Mouse (Mus musculus) heart, embryonic 14.5 days (tissue): ENCODE measurements around the gene Arf3. TPM values are rescaled to one million over a fixed set of nuclear protein-coding genes. Genes with fewer than 3 reads are reported as not detected.

Source experiments
- ATAC-seq: fragments of 200-750 bp; cut with Nextera tagmentation; 2 replicates; pipeline ENCODE4 v1.8.0; 2017; ENCODE audit warnings: low read depth, moderate TSS enrichment; ENCODE audit not compliant: insufficient number of reproducible peaks, insufficient read depth, low FRiP score
- H3K27ac ChIP-seq, 2 experiments: fragments of 200-500 bp in 1 of 2; fragments of 300-500 bp in 1 of 2; sonication (generic) in 1 of 2; replicated peaks in 1 of 2; 2 replicates each; pipeline ENCODE4 v1.5.1; 2012 to 2014; ENCODE audit warnings: low read depth in 2 of 2, low read length in 2 of 2, control low read depth in 1 of 2, mild to moderate bottlenecking in 1 of 2, mixed read lengths in 1 of 2; ENCODE audit not compliant: control insufficient read depth in 1 of 2, insufficient read depth in 1 of 2
- H3K27me3 ChIP-seq: fragments of 300-500 bp; sonication (generic); 2 replicates; pipeline ENCODE4 v1.6.1; 2014; ENCODE audit warnings: mild to moderate bottlenecking, low read length, control low read depth; ENCODE audit not compliant: control insufficient read depth, insufficient read depth
- H3K36me3 ChIP-seq: fragments of 300-500 bp; sonication (generic); 2 replicates; pipeline ENCODE4 v1.6.1; 2014; ENCODE audit warnings: mild to moderate bottlenecking, control low read depth, low read length, mixed read lengths; ENCODE audit not compliant: control insufficient read depth, insufficient read depth
- H3K4me1 ChIP-seq, 2 experiments: fragments of 200-500 bp in 1 of 2; fragments of 300-500 bp in 1 of 2; sonication (generic) in 1 of 2; 2 replicates each; pipeline ENCODE4 v1.6.1; 2012 to 2014; ENCODE audit warnings: low read length in 2 of 2, control low read depth in 1 of 2, mixed read lengths in 1 of 2; ENCODE audit not compliant: control insufficient read depth in 2 of 2, insufficient read depth in 2 of 2
- H3K4me2 ChIP-seq: fragments of 300-500 bp; sonication (generic); 2 replicates; pipeline ENCODE4 v1.6.1; 2014; ENCODE audit warnings: mild to moderate bottlenecking, low read length
- H3K4me3 ChIP-seq, 2 experiments: fragments of 200-500 bp in 1 of 2; fragments of 300-500 bp in 1 of 2; sonication (generic) in 1 of 2; 2 replicates each; pipeline ENCODE4 v1.5.1; 2012 to 2014; ENCODE audit warnings: low read length in 2 of 2, mild to moderate bottlenecking in 2 of 2, control low read depth in 1 of 2, low read depth in 1 of 2, moderate library complexity in 1 of 2; ENCODE audit not compliant: control insufficient read depth in 1 of 2, insufficient read depth in 1 of 2
- H3K9ac ChIP-seq: fragments of 300-500 bp; sonication (generic); 2 replicates; pipeline ENCODE4 v1.6.1; 2014; ENCODE audit warnings: mild to moderate bottlenecking, low read length
- H3K9me3 ChIP-seq: fragments of 300-500 bp; sonication (generic); 2 replicates; pipeline ENCODE4 v1.6.1; 2016; ENCODE audit warnings: low read length, control low read depth; ENCODE audit not compliant: control insufficient read depth
- WGBS: fragments of 180-500 bp; shearing (Covaris S2); extraction: QIAGEN DNeasy Blood & Tissue Kit; methylation state at CpG from one replicate; pipeline ENCODE4 v1.1.7; 2014; 5-methylcytosine and 5-hydroxymethylcytosine counted together
- polyA plus RNA-seq: library from polyadenylated mRNA; unstranded; fragments of >200 nt; fragmentation: Nextera tagmentation; extraction: Ambion mirVana; gene quantifications from 2 replicates; pipeline ENCODE4 v1.2.1, GENCODE M21; 2014

The Arf3 gene
- polyA plus RNA-seq, 1 experiment from 2014 or later: 31.9 TPM

GRCm38 (mm10) chr15:98806071-98806808, 43.2 kb upstream of the Arf3 start:
- WGBS: 13% methylated on average over 30 of the region's 30 CpGs
- H3K36me3 ChIP-seq: peaks cover 8% of the 10 kb centered on the region
- peaks cover 81% of the 10 kb centered on the region for H3K27me3 ChIP-seq
- no peaks in the 10 kb centered on the region for H3K9me3 ChIP-seq
- peak overlapping the region; percentile 38; the same call in 1 of the 2 replicates for H3K9ac ChIP-seq
- H3K4me1 ChIP-seq: peaks cover 34 to 58% of the 10 kb centered on the region in 2 experiments
- ATAC-seq: 0 out of 2 replicates have a peak, but pooled peaks have one; percentile 15
- peak overlapping the region; percentile 95 for H3K4me2 ChIP-seq
- peak overlapping the region in 1 of 2 experiments; percentile 55; a peak in 2 of 4 replicates for H3K4me3 ChIP-seq
- H3K27ac ChIP-seq: no peak overlapping the region

GRCm38 (mm10) chr15:98805324-98806040, 42.5 kb upstream of the Arf3 start:
- H3K9ac ChIP-seq: peak overlapping the region; percentile 69
- H3K27ac ChIP-seq: no peak overlapping the region
- ATAC-seq: no peak
- under 1% methylated on average over 64 of the region's 64 CpGs for WGBS
- H3K27me3 ChIP-seq: peaks cover 89% of the 10 kb centered on the region
- H3K4me1 ChIP-seq: peaks cover 34 to 58% of the 10 kb centered on the region in 2 experiments
- no peaks in the 10 kb centered on the region; the same call in 1 of the 2 replicates for H3K36me3 ChIP-seq
- no peaks in the 10 kb centered on the region for H3K9me3 ChIP-seq
- peak overlapping the region; percentile 95 for H3K4me2 ChIP-seq
- H3K4me3 ChIP-seq: peak overlapping the region; percentile 37 to 55

- peaks cover 27 to 50% of the 10 kb centered on the region in 2 experiments for H3K4me1 ChIP-seq
- ATAC-seq: no peak
Observed at GRCm38 (mm10) chr15:98804054-98804453, 41.0 kb upstream of the Arf3 start.

GRCm38 (mm10) chr15:98802926-98803325, 39.9 kb upstream of the Arf3 start:
- no peak for ATAC-seq
- Histone ChIP-seq H3K36me3 (no peaks in the 10 kb centered on the region), H3K4me2 (no peak overlapping the region), H3K9ac (no peak overlapping the region), H3K4me3 (no peak overlapping the region), H3K27me3 (peaks cover 99% of the 10 kb centered on the region), H3K4me1 (peaks cover 17 to 39% of the 10 kb centered on the region in 2 experiments), H3K9me3 (no peaks in the 10 kb centered on the region), H3K27ac (no peak overlapping the region)
- WGBS: 8% methylated on average over 8 of the region's 8 CpGs

More at GRCm38 (mm10) chr15:98804054-98804453, 41.0 kb upstream of the Arf3 start:
- Histone ChIP-seq H3K27ac (no peak overlapping the region), H3K9me3 (no peaks in the 10 kb centered on the region), H3K4me2 (peak overlapping the region; percentile 59), H3K9ac (0 out of 2 replicates have a peak overlapping the region, but pooled peaks have one; percentile 21), H3K36me3 (no peaks in the 10 kb centered on the region), H3K27me3 (peaks cover 99% of the 10 kb centered on the region), H3K4me3 (peak overlapping the region in 1 of 2 experiments; percentile 18; a peak in 1 of 4 replicates)
- WGBS: under 1% methylated on average over 32 of the region's 32 CpGs

GRCm38 (mm10) chr15:98799396-98799795, 36.4 kb upstream of the Arf3 start:
- 13% methylated on average over 12 of the region's 12 CpGs for WGBS
- Histone ChIP-seq H3K27ac (no peak overlapping the region), H3K9me3 (no peaks in the 10 kb centered on the region), H3K36me3 (no peaks in the 10 kb centered on the region), H3K27me3 (peaks cover 98% of the 10 kb centered on the region), H3K4me3 (no peak overlapping the region), H3K9ac (no peak overlapping the region), H3K4me1 (peaks cover 11 to 25% of the 10 kb centered on the region in 2 experiments; a peak in 3 of 4 replicates), H3K4me2 (no peak overlapping the region)
- no peak for ATAC-seq

GRCm38 (mm10) chr15:98798903-98799302, 35.9 kb upstream of the Arf3 start:
- no peaks in the 10 kb centered on the region for H3K9me3 ChIP-seq
- H3K27ac ChIP-seq: no peak overlapping the region
- no peak for ATAC-seq
- H3K36me3 ChIP-seq: no peaks in the 10 kb centered on the region
- H3K4me1 ChIP-seq: peaks cover 9 to 21% of the 10 kb centered on the region in 2 experiments; a peak in 3 of 4 replicates
- H3K4me3 ChIP-seq: no peak overlapping the region
- no peak overlapping the region for H3K9ac ChIP-seq
- 45% methylated on average over 3 of the region's 3 CpGs for WGBS
- H3K27me3 ChIP-seq: peaks cover 99% of the 10 kb centered on the region
- no peak overlapping the region for H3K4me2 ChIP-seq

GRCm38 (mm10) chr15:98797835-98798492, 35.0 kb upstream of the Arf3 start:
- Histone ChIP-seq H3K36me3 (no peaks in the 10 kb centered on the region), H3K27ac (no peak overlapping the region), H3K4me1 (peaks cover 7 to 16% of the 10 kb centered on the region in 2 experiments; a peak in 3 of 4 replicates), H3K4me2 (no peak overlapping the region), H3K4me3 (no peak overlapping the region), H3K9ac (no peak overlapping the region), H3K9me3 (no peaks in the 10 kb centered on the region), H3K27me3 (peaks cover 99% of the 10 kb centered on the region)
- 4% methylated on average over 28 of the region's 28 CpGs for WGBS
- ATAC-seq: no peak
